Mouse (Mus musculus): Measurements from ENCODE around the gene Jam2. TPM values are rescaled to one million over a fixed set of nuclear protein-coding genes. Genes with fewer than 3 reads are reported as not detected.

Jam2 gene
- polyA plus RNA-seq, 1 experiment = 4.1 TPM

DNA sequence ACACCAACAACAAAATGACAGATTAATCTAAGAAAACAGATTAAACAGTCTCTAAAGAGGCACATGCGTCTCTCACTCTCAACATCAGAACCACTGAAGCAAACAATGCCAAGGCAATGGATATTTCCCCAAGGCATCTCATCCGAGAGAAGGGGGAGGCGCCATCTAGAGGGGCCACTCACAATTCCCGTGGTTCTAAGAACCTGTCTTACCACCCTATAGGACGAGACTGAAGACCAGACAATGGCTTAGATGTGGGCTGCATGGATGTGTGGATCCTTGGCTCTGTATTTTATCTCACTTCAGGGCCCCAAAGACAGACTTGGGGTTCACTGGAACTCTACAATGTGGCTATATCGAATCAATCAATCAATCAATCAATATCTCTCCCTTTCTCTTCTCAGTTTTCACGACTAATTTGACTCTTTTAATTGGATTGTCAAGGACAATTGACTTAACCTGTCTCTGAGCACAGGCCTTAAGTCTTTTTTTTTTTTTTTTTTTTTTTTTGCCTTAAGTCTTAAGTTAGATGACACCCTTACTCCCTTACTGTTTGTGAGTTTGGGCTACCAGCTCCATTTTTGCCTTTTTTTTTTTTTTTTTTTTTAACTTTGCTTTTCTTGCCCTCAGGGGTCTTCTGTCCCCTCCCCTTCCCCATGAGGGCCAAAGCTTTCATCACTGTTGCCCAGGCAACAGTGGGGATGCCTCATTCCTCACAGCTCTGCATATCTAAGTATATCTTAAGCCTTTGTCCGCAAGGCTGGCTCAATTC lies 1.2 kb upstream of the Jam2 start:
- Histone ChIP-seq H3K4me3 (ENCODE audit: control insufficient read depth, insufficient read depth, low read length) (no peak overlapping the region), H3K36me3 (ENCODE audit: control insufficient read depth, insufficient read depth, low read length) (no peaks in the 10 kb centered on the region), H3K27ac (ENCODE audit: control insufficient read depth, insufficient read depth, low read length) (no peak overlapping the region), H3K27me3 (ENCODE audit: control insufficient read depth, insufficient read depth, low read length) (peaks cover 6% of the 10 kb centered on the region), H3K4me1 (replicated peaks; ENCODE audit: control insufficient read depth, insufficient read depth, low read length) (0 out of 2 replicates have a peak, but pooled peaks cover 3% of the 10 kb centered on the region)
- DNase-seq = no peak
- WGBS = 70% methylated on average over 8 of the region's 8 CpGs
- no peak for TF ChIP-seq POLR2A (IDR thresholded peaks at IDR 0.05; ENCODE audit: control insufficient read depth, extremely low read depth, insufficient read depth, low read length, poor library complexity)
- TF ChIP-seq CTCF (IDR thresholded peaks at IDR 0.05; ENCODE audit: borderline replicate concordance, control insufficient read depth, extremely low read depth, insufficient read depth, low read length, poor library complexity) = no peak

DNA sequence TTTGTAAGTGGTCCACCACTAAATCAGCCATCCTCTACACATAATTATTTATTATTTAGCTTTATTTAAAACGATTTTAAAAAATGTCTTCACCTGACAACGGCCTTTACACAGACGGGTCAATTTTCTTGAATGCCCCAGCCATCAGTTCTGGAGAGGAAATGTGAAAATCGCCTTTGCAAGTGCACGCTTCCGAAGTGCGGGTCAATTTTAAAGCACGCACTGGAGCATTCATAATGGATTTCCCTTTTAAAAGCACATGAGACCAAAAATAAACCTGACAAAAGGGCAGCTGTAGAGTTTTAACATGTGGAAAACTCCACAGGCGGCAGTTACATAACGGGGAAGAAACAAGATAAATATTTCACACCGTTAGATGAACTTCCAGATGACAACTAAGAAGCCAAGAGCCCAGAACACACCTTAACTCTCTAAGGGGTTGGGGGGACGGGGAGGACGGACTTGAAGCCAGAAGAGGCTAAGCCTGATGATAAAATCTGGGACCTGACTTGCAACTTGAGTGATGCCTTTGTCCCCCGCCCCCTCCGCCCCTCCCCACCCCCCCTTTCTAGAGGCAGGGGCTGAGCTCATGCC lies 558 bp upstream of the Jam2 start:
- TF ChIP-seq POLR2A (IDR thresholded peaks at IDR 0.05; ENCODE audit: control insufficient read depth, extremely low read depth, insufficient read depth, low read length, poor library complexity) (no peak), CTCF (IDR thresholded peaks at IDR 0.05; ENCODE audit: borderline replicate concordance, control insufficient read depth, extremely low read depth, insufficient read depth, low read length, poor library complexity) (no peak)
- DNase-seq = no peak
- Histone ChIP-seq H3K4me3 (ENCODE audit: control insufficient read depth, insufficient read depth, low read length) (no peak overlapping the region), H3K4me1 (replicated peaks; ENCODE audit: control insufficient read depth, insufficient read depth, low read length) (0 out of 2 replicates have a peak, but pooled peaks cover 3% of the 10 kb centered on the region), H3K27ac (ENCODE audit: control insufficient read depth, insufficient read depth, low read length) (no peak overlapping the region), H3K36me3 (ENCODE audit: control insufficient read depth, insufficient read depth, low read length) (no peaks in the 10 kb centered on the region), H3K27me3 (ENCODE audit: control insufficient read depth, insufficient read depth, low read length) (peaks cover 6% of the 10 kb centered on the region)
- 6% methylated on average over 15 of the region's 15 CpGs for WGBS

DNA sequence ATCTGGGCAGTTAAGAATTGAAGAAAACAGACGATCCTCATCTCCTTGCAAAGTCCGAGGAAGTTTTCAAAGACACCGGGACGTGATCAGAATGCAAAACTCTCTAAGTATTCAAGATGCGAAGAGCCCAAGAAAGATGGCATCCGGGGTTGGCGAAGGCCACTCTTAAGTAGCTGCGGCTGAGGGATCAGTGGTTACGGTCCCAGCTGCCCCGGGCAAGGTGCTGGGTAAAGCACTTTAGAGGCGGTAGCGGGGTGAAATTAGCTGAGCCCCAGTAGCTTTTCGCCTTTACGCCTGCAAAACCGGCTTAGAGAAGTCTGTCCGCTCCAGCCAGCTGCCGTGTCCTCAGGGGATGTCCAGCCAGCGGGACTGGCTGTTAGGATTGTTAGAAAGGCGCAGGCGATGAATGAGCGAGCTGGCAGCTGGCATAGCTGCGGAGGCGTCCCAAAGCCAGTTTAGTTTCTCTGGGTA lies 873 bp downstream of the Jam2 start:
- H3K27ac ChIP-seq (ENCODE audit: control insufficient read depth, insufficient read depth, low read length) = no peak overlapping the region
- no peak for DNase-seq
- 0 out of 2 replicates have a peak, but pooled peaks cover 3% of the 10 kb centered on the region for H3K4me1 ChIP-seq (replicated peaks; ENCODE audit: control insufficient read depth, insufficient read depth, low read length)
- TF ChIP-seq POLR2A (IDR thresholded peaks at IDR 0.05; ENCODE audit: control insufficient read depth, extremely low read depth, insufficient read depth, low read length, poor library complexity) = no peak
- no peak for TF ChIP-seq CTCF (IDR thresholded peaks at IDR 0.05; ENCODE audit: borderline replicate concordance, control insufficient read depth, extremely low read depth, insufficient read depth, low read length, poor library complexity)
- 3% methylated on average over 23 of the region's 23 CpGs for WGBS
- H3K36me3 ChIP-seq (ENCODE audit: control insufficient read depth, insufficient read depth, low read length) = no peaks in the 10 kb centered on the region
- H3K4me3 ChIP-seq (ENCODE audit: control insufficient read depth, insufficient read depth, low read length) = no peak overlapping the region
- peaks cover 6% of the 10 kb centered on the region for H3K27me3 ChIP-seq (ENCODE audit: control insufficient read depth, insufficient read depth, low read length)

DNA sequence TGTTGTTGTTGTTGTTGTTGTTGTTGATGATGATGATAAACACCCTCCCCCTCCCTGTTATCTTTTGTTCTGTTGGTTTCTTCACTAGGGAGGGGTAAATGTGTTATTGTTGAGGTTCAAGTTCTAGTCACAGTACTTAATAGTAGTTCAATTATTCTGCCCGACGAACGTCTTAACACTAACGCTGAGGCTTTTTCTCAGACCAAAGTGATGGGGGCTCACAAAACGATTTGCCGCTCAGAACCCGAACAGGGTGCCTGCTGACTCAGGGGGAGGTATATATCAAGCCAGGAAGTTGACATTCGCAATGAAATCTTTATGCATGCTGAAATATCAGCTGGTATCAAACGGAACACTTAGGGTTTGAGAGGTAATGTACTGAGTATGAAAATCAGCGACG lies 1.4 kb downstream of the Jam2 start:
- peaks cover 6% of the 10 kb centered on the region for H3K27me3 ChIP-seq (ENCODE audit: control insufficient read depth, insufficient read depth, low read length)
- 0 out of 2 replicates have a peak, but pooled peaks cover 3% of the 10 kb centered on the region for H3K4me1 ChIP-seq (replicated peaks; ENCODE audit: control insufficient read depth, insufficient read depth, low read length)
- H3K36me3 ChIP-seq (ENCODE audit: control insufficient read depth, insufficient read depth, low read length) = no peaks in the 10 kb centered on the region
- no peak overlapping the region for H3K27ac ChIP-seq (ENCODE audit: control insufficient read depth, insufficient read depth, low read length)
- TF ChIP-seq POLR2A (IDR thresholded peaks at IDR 0.05; ENCODE audit: control insufficient read depth, extremely low read depth, insufficient read depth, low read length, poor library complexity) (no peak), CTCF (IDR thresholded peaks at IDR 0.05; ENCODE audit: borderline replicate concordance, control insufficient read depth, extremely low read depth, insufficient read depth, low read length, poor library complexity) (no peak)
- H3K4me3 ChIP-seq (ENCODE audit: control insufficient read depth, insufficient read depth, low read length) = no peak overlapping the region
- no peak for DNase-seq
- 54% methylated on average over 11 of the region's 11 CpGs for WGBS

DNA sequence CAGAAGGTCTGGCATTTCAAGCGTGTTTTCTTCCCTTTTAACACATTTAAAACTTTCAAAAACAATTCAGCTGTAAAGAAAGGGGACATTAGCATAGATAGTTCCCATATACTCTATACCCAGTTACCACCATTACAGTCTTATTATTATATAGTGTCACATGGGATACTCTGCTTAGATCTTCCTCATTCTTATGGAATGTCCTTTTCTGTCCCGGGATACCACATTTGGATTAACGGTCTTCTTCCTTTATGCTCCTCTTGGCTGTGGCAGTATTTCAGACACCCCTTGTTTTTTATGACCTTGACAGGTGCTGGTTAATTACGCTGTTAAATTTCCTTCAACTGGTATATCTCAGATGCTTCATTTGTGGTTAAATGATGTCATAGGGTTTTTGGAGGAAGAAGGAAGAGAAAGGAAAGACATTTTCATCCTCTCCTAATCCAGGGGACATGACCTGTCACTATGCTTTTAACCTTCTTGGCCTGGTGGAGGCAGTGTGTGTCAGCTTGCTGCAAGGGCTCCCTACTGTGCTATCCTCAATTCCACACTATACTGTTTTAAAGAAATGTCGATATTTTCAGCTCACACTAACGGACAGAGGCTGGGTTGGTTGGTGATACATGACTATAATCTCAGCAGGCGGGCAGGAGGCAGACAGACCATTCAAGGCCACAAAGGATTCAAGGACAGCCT lies 2.3 kb downstream of the Jam2 start:
- Histone ChIP-seq H3K4me1 (replicated peaks; ENCODE audit: control insufficient read depth, insufficient read depth, low read length) (0 out of 2 replicates have a peak, but pooled peaks cover 3% of the 10 kb centered on the region), H3K36me3 (ENCODE audit: control insufficient read depth, insufficient read depth, low read length) (no peaks in the 10 kb centered on the region), H3K27ac (ENCODE audit: control insufficient read depth, insufficient read depth, low read length) (no peak overlapping the region), H3K27me3 (ENCODE audit: control insufficient read depth, insufficient read depth, low read length) (peaks cover 6% of the 10 kb centered on the region), H3K4me3 (ENCODE audit: control insufficient read depth, insufficient read depth, low read length) (no peak overlapping the region)
- no peak for TF ChIP-seq CTCF (IDR thresholded peaks at IDR 0.05; ENCODE audit: borderline replicate concordance, control insufficient read depth, extremely low read depth, insufficient read depth, low read length, poor library complexity)
- no peak for TF ChIP-seq POLR2A (IDR thresholded peaks at IDR 0.05; ENCODE audit: control insufficient read depth, extremely low read depth, insufficient read depth, low read length, poor library complexity)
- no peak for DNase-seq
- 51% methylated on average over 7 of the region's 7 CpGs for WGBS

DNA sequence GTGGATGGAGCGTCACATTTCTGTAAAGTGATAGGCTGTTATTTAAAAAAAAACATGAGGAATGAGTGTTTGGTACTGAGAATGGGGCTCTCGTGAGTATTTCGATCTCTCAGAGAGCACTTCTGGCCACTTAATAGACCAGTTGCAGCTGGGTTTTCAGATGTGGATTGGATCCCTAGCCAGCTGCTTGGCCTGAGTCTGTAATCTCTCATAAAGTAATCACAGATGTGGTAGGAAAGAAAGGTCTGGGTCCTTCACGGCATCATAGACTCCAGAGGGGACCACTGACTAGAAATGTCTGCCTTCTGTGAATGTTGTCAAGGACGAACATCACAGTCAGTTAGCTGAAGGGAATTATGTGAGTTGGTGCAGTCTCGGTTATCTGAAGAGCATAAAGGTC lies 4.5 kb downstream of the Jam2 start:
- H3K27me3 ChIP-seq (ENCODE audit: control insufficient read depth, insufficient read depth, low read length) = peaks cover 6% of the 10 kb centered on the region
- no peak overlapping the region for H3K27ac ChIP-seq (ENCODE audit: control insufficient read depth, insufficient read depth, low read length)
- H3K36me3 ChIP-seq (ENCODE audit: control insufficient read depth, insufficient read depth, low read length) = no peaks in the 10 kb centered on the region
- TF ChIP-seq POLR2A (IDR thresholded peaks at IDR 0.05; ENCODE audit: control insufficient read depth, extremely low read depth, insufficient read depth, low read length, poor library complexity) = no peak
- TF ChIP-seq CTCF (IDR thresholded peaks at IDR 0.05; ENCODE audit: borderline replicate concordance, control insufficient read depth, extremely low read depth, insufficient read depth, low read length, poor library complexity) = no peak
- no peak overlapping the region for H3K4me3 ChIP-seq (ENCODE audit: control insufficient read depth, insufficient read depth, low read length)
- 97% methylated on average over 6 of the region's 6 CpGs for WGBS
- H3K4me1 ChIP-seq (replicated peaks; ENCODE audit: control insufficient read depth, insufficient read depth, low read length) = 0 out of 2 replicates have a peak, but pooled peaks cover 3% of the 10 kb centered on the region
- no peak for DNase-seq

All from thymus, adult 2 months (tissue).